Mouse (Mus musculus) CH12F3 (cell line): Measurements from ENCODE around the gene Ptprb.

ENCODE experiments used
- in situ Hi-C: fragments of 300-500 bp; cut with MboI; formaldehyde crosslinking; loops from 2 replicates; pipeline ENCODE4 v1.14.3; 2020; ENCODE audit warnings: low sequenced_read_pairs

Ptprb gene

DNA sequence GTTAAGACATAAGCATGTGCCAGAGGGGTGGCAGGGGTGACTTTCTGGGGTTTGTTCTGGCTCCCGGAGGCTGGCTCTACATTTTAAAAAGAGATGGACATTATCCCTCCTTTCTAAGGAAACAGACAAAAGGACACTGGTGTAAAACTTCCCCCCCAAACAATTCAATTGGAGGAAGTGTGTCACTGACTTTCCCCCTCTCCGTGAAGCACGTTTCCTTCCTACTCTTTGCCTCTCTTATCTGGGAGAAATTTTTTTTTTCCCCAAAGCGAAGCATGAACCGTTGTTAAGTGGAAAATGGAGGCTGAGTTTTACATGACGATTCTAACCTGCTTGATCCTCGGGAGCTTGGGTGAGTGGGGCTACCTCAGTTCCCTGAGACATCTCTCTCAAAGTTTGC is at the start of gene Ptprb:
TSS of gene Ptprb (plus strand) at position 244 of the 400 bp plus-strand sequence.
- in situ Hi-C loops, result no loop called here

DNA sequence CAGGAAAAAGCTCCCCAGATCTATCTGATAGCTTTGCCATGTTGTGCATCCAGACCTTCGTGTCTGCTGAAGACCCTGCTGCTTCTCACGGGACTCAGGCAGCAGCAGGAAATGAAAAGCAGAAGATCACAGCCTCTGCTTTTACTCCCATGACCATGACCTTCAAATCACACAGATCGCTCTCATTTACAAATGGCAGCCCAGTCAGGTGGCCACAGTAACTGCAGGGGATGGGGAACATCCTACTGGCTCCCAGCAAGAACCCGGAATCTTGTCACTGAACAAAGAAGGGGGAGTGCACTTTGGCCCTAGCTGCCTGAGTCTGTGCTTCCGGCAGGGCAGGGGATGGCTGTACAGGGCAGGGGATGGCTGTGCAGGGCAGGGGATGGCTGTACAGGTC is 40.0 kb upstream of the Ptprb start:
- in situ Hi-C loops, result no loop called here

DNA sequence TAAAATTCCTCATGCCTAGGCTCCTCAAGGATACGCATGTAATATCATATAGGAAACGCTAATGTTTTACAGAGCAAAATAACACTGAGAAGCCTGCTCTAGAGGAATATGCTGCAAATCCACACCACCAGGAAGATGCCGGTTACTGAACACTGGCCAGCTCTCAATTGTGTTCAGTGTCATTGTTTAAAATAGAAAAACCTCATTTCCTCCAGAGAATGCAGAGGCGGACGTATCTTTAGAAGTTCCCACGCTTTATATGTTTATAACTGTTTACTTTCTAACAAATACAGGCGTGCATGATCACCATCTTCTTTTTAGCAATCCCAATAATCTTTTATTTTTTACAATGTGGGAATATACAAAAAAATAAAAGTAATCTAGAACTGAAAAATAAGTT is 33.1 kb upstream of the Ptprb start:
- in situ Hi-C loops, result no loop called here

DNA sequence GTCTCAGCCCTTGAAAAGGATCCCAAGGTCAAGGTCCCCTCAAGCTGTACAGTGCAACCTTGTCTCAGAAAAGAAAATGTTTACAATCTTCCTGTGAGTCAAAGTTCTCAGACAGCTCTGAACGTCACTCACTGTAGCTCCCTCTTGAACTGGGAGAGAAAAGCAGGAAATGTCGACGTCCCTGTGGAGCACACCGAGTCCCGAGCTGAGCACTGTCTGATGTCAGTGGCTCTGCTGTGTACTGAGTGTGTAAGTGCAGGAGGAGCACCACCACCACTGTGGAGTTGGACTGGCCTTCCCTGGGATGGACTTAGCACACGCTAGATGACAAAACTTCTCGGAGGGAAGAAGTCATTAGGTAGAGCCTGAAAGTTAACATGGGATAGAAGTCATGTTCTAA is 31.9 kb upstream of the Ptprb start:
- in situ Hi-C loops, result no loop called here

DNA sequence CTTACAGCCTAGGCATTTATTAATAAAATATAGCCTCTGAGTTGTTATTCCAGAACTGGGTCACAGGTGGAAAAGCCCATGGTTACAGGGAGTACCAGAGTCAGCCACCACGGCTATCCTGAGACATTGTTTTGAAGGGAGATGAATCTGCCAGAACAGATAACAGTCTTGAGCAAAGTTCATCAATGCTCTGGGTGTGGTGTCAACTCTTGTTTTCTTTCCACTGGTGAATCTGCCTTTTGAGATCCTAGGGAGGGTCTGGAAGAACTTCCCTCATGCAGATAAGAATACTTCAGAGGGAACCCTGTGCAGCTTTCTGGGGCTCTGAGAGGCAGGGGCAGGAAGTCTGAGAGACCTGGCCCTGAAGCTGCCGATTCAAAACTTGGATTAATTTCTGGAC is 29.7 kb upstream of the Ptprb start:
- in situ Hi-C loops, result no loop called here

DNA sequence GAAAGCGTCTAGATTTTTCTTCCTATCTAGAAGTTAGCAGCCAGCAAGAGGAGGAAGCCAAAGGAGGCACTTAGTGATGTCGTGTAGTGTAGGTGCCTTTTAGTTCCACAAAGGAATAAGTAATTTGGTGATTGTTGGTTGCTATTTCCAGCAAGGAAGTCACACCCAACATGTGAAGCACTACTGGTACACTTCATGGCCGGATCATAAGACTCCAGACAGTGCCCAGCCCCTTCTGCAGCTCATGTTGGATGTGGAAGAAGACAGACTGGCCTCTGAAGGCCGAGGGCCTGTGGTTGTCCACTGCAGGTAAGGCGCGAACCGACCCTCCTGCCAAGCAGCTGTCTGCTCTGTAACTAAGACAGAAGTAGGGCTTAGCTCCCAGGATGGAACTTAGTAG is 22.7 kb upstream of the Ptprb start:
- in situ Hi-C loops, result no loop called here

DNA sequence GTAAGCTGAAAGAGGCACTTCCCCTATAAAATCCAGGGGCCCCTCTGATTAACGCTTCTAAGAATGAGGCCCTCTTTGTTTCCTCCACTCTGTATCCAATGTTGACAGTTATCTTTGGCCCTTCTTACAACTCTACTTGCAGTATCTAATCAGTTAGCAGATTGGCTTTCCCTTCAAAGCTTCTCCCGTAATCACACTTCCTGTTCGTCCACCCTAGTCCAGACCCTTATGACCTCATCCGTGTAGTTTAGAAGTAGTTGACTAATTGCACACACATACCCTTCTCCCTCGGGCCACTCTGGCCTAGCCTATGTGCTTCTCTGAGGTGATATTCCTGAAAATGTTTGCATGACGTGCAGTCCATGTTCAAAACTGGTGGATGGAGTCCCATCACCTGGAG is 21.4 kb upstream of the Ptprb start:
- in situ Hi-C loops, result no loop called here

DNA sequence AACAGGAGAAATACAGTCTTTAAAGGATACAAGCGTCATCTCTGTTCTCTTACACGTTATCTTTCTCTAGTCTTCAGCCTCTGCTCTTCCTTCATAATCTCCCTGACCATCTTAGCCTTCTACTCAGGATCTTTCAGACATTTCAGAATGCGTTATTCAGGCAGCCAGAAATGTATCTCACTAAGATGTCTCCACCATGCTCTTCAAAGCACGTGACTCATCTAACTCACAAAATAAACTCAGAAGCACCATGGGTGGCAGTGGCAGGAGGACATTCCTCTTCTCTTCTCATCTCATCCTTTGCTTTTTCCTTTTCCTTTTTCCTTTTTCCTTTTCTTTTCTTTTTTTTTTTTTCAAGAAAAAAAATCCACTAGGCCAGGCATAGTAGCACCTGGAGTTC is 16.0 kb upstream of the Ptprb start:
- in situ Hi-C loops, result no loop called here

DNA sequence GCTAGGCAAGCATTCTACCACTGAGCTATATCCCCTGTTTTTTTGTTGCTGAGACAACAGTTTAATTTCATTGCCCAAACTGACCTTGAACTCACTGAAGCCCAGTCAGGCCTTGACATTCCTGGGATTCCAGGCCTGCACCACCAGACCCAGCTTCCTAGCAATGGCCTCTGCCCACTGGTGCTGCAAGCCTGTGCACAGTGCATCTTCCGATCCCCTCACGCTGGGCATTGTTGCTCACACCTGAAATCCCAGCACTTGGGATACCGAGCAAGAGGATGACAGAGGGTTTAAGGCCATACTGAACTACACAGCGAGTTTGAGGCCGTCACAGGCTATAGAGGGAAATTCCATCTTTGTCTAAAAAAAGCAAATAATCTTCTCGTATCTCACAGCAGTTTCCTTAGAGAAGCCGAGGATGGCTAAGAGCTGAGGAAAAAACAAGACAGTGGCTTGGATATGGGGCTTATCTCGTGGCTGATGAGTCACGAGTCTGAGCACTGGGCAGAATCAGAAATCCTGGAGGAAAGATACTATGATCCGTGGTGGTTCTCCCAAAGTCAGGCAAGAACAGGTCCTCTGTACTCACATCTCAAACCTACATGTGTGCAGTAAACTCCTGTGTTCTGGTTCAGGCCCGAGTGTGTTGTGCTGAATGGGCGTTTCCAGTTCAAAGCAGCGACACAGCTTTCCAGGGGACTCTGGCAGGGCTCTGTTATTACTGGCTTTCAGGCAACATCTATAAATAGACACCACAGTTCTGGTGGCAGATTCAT is 14.5 kb upstream of the Ptprb start:
- in situ Hi-C loops, result no loop called here

DNA sequence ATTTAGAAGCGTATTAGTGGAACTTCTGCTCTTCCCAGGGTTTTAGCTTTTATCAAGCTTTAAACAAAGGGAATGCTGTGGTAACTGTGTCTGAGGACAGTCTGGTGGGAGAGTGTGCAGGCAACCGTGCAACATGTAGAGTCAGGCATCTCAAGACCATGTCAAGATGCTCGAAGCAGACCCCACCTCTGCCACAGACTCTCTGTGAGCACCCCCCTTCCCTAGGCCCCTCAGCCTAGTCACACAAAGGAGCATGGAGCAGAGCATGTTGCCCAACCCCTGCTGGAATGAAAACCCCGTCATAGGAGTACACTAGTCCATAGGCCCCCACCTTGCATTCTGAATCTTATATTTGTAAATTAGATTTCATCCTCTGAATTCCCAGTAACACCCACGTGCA is 13.8 kb upstream of the Ptprb start:
- in situ Hi-C loops, result no loop called here

DNA sequence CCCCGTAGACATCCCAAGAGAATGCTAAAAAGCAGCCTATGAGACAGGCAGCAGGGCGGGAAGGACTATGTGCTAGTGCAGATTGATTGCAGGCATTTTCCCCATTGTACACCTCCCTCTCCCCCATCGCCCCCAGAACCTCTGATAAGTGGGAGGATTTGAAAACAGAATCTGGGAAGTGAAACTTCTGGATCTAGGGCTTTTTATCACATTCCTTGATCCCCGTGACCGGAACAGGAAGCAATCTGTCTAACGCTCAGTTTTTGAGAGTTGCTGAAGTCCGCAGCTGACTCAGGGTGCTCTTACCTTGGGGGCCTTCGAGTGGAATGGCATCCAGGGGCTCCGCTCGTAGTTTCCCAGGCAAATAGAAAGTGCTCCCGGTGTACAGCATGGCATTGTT is 10.8 kb upstream of the Ptprb start:
- in situ Hi-C loops, result no loop called here

DNA sequence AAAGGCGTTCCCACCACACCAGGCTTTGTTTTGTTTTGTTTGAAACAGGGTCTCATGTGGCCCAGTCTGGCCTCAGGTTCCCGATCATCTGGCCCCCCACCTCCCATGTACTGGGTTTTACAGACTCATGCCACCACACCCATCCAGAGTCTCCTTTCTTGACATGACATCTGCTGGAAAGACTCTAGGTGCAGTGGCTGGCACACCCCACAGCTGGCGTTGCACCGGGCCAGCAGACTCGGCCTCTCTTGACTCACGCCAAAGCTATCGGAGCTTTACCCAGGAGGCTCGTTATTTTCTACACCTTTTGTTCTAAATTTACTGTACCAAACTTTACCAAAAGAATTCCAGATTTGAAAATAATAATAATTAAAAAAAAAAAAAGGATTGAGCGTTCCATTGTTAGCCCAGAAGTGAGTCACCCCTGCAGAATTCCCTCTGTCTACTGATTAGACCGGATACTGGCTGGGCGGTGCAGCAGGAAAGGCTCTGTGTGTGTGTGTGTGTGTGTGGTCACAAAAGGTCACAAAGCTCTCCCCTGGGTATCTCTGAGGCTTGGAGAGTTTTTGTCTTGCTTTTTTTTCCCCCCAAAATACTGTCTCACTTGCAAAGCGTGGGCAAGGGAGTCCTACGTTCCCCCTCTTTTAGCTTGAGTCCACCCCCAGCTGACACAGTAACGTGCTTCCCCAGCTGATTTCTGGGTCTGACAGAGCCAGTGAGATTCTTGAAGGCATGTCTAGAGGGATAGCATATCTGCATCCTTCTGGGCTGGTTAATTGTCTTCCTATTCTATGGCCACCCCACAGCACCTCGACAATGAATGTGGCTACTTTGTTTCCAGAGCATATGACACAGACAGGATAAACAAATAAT is 8.5 kb upstream of the Ptprb start:
- in situ Hi-C loops, result no loop called here

DNA sequence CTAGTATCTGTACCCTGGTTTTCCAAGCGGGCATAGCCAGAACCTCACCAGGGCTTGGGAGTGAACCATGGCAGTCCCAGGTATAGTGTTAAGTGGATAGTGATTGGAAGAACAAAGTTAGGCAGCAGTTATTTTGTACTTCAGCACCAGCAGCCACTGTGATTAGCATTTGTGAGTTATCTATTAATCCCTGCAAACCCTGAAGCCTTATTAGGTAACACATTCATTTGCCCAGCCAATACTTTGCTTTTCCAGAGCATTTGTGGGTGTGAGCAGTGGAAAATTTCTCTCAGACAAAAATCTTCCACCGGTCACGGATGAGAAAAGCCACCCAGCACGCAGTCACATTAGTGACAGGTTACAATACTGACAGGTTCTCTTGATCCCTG is 7.9 kb upstream of the Ptprb start:
- in situ Hi-C loops, result no loop called here

DNA sequence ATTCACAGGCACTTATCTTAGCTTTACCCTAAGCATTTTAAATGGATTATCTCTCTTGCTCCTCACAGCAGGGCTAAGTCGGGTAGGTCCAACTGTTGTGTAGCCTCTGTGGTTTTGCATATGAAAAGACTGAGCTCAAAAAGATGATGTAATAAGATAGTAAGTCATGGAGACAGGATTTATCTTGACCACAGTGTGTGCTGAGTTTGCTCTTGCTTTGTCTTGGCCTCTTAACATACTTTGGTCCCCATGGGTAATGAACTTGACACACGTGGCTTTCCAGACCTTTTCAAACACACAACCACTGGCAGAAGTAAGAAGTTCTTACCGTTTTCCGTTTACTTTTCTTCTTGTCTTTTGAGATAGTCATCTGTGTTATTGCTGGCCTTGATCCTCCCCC is 7.0 kb upstream of the Ptprb start:
- in situ Hi-C loops, result no loop called here

DNA sequence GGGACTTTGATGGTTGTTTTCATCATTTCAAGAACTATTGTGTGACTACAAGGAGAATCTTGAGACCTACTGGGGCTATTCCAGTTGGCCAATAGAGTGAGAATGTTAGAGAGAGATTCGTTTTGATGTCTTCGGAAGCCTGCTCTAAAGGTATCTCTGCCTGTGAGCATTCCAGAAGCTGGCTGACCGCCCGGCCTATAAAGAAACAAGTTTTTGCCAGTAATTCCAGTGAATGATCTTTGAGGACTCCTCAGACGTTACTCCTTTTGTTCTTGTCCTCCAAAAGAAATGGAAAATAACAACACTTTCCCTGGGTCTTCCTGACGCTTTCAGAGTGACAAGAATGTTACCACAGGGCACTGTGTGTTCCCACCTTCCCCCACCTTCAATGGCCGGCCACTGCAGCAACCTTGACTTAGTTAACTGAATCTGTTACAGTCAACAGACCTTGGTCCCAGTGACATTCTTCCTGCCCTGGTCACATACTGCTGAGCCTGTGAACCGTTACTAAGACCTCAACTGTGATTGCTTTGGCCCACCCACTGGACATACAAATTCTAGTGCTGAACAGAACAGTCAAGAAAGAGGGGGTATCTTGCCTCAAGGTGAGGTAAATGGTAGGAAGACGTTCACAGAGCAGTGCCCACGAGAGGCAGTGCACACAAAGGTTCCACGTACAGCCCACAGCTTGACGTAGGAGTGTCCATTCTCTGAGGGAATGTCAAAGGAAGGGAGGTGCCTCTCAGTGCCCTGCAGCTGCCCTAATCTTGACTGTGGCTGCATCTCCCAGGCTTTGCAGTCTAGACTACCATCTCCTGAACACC is 4.5 kb upstream of the Ptprb start:
- in situ Hi-C loops, result no loop called here

DNA sequence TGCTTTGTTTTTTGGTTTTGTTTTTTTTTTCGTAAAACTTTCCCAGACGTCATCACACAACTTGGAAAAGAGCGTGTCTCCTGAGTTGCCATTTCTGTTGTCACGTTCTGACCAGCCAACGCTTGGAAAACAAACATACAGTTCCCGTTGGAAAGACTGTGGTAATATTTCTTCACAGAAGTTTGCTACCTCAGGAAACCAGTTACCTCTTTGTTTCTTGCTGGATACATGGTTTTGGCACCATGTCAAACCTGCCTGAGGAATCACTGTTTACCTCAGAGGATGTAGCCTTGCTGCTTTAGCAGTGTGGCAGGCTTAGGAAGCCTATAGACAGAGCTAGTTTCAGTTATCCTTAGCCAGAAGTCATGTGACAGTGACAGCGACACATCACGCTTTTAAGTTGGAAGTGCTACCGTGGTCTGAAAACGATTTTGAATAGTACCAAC is 3.8 kb upstream of the Ptprb start:
- in situ Hi-C loops, result no loop called here

DNA sequence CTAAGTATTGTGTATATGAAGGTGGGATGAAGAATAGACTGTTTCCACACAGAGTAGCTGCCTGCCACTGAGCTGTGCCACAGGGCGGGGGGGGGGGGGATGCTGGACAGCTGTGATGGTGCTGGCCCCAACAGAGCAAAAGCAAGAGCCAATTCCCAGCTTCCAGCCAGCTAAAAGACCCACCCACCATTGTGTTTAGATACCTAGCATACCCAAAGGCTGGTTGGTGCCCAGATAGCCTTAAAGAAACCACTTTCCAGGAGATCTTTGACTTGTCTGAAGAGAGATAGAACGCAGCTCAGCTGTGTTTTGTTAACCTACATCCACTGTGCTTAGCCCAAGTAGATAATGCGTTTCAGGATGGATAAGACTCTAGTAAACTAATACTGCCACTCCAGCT is 3.2 kb upstream of the Ptprb start:
- in situ Hi-C loops, result no loop called here

DNA sequence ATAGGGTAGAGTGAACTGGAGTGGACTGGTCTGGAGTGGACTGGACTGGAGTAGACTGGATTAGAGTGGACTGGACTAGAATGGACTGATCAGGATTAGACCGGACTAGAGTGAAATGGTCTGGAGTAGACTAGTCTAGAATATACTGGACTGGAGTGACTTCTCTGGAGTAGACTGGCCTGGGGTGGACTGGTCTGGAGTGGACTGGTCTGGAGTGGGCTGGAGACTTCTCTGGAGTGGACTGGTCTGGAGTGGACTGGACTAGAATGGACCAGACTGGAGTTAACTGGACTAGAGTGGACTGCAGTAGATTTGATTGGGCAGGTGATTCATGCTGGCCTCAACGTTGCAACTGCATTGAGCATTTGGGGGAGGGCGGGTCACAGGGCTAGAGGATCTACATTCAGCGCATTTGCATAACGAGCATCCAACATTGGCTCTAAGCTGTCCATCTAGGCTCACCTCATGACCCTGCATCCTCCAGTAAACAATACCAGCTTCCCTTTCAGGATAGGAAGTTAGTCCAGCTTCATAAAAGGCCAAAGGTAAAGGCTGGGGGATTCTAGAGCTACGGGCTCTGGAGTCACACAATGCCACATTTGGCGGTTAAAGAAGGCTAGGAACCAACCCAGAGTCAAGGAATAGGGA is 11.5 kb downstream of the Ptprb start:
- in situ Hi-C loops, result no loop called here

DNA sequence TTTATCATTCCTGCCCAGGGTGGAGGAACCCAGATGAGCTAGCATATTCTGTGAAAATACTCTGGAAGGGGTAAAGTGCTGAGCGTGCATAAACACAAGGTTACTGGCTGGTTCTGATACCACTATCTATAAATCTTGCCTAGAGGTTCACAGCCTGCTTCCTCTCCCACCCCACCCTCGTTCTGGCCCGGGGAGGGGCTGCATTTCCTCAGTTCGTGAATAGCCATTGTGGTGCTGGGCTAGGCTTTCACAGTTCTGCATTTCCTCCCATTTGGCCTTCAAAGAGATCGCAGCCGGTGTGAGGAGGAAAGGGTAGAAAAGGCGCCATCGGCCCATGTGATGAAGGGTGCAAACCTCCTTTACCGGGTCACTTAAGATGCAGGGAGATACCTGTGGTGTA is 12.8 kb downstream of the Ptprb start:
- in situ Hi-C loops, result no loop called here

DNA sequence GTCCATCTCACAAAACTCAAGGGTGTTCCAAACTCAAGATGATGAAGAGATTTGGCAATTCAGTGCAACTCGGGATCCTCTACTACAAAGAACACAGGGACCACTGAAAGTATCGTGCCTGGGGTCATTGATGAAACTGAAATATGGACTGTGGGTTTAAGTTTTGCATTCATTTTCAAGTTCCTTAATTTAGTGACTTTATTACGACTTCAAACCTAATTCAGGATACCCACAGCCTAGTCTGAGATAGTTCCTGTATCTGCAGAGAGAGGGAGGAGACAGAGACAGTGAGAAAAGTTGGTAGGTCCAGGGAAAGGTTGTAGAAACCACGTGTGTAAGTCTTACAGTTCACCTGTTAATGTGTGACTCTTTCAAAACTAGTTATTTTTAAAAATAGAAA is 15.2 kb downstream of the Ptprb start:
- in situ Hi-C loops, result no loop called here
